Mouse (Mus musculus): ENCODE measurements at regions not wholly inside any gene's neighbourhood (a gene's known extent, or its start where the extent isn't known, plus 50 kb on each side); places are given as distances from the start of the nearest gene placed in this dataset.

DNA sequence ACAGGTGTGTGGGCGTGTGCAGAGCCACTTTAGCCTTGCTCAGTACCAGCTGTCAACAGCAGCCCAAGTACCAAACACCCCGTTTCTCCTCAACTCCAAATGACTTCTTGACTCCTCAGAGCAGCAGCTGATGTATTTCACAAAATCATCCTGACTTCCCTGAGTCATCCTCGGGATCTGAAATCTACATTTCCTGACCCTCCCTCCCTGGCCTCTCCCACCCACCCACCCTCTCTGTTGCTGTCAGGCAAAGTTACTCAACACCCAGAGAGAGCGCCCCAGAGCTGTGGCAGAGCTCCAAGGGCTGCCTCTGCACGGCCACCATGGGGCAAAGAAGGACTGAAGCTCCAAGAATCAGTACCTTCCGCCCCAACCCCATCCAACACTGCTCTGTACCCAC lies 83.5 kb upstream of the Cyp1b1 start:
- H3K9me3 ChIP-seq, result no peaks in the 10 kb centered on the region
- no peaks in the 10 kb centered on the region for H3K4me1 ChIP-seq
- no peak for ATAC-seq (ENCODE audit: insufficient number of reproducible peaks, insufficient read depth, low FRiP score, low TSS enrichment, low read depth)
- no peak overlapping the region for H3K27ac ChIP-seq
- no peak overlapping the region for H3K4me3 ChIP-seq
- WGBS, result 89% methylated on average over 6 of the region's 6 CpGs
- no peak overlapping the region for H3K4me2 ChIP-seq
- no peaks in the 10 kb centered on the region for H3K27me3 ChIP-seq
- no peak overlapping the region for H3K9ac ChIP-seq
- no peaks in the 10 kb centered on the region for H3K36me3 ChIP-seq

DNA sequence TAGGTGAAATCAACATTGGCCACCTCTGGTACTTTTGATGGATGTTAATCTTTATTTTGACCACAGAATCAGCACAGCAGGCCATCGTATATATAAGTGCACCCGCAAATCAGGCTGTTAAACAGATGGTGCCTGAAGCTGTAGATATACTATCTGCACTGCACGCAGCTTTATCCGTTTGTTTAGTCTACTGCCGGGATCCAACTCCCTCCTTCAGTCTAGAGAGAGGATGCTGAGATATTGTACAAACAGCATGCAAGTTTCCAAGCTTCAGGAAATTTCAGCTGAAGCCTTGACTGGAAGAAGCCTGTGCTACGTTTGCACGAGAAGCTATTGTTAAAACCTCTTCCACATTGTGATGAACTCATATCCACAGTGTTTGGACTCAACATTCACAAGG lies 75.3 kb upstream of the Cyp1b1 start:
- Histone ChIP-seq H3K27ac (no peak overlapping the region), H3K9me3 (peaks cover 3% of the 10 kb centered on the region; the same call in 1 of the 2 replicates), H3K4me1 (no peaks in the 10 kb centered on the region), H3K4me3 (no peak overlapping the region), H3K4me2 (no peak overlapping the region), H3K27me3 (no peaks in the 10 kb centered on the region), H3K36me3 (no peaks in the 10 kb centered on the region), H3K9ac (no peak overlapping the region)
- 66% methylated on average over 7 of the region's 7 CpGs for WGBS
- no peak for ATAC-seq (ENCODE audit: insufficient number of reproducible peaks, insufficient read depth, low FRiP score, low TSS enrichment, low read depth)

DNA sequence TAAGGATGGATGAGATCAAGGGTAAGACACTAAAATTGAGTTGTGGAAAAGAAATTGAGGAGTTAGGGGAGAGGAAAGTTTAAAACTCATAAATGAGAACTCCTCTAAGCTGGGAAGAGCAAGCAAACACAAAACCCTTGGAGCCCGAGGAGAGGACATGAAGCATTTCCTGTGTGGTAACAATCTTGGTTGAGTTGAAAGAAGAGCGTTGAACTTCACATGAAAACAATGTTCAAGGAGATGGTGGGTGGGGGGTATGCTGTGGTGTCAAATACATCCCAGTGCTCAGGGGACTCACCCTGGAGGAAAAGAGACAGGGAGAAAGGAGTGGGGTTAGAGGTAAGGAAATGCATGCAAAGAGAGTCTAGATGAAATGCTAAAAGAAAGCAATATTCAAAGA lies 72.3 kb upstream of the Cyp1b1 start:
- no peaks in the 10 kb centered on the region for H3K36me3 ChIP-seq
- ATAC-seq (ENCODE audit: insufficient number of reproducible peaks, insufficient read depth, low FRiP score, low TSS enrichment, low read depth), result no peak
- no peak overlapping the region for H3K4me2 ChIP-seq
- H3K9ac ChIP-seq, result no peak overlapping the region
- H3K4me3 ChIP-seq, result no peak overlapping the region
- no peaks in the 10 kb centered on the region for H3K4me1 ChIP-seq
- H3K27ac ChIP-seq, result no peak overlapping the region
- 79% methylated on average over 2 of the region's 2 CpGs for WGBS
- peaks cover 3% of the 10 kb centered on the region; the same call in 1 of the 2 replicates for H3K9me3 ChIP-seq
- no peaks in the 10 kb centered on the region for H3K27me3 ChIP-seq

DNA sequence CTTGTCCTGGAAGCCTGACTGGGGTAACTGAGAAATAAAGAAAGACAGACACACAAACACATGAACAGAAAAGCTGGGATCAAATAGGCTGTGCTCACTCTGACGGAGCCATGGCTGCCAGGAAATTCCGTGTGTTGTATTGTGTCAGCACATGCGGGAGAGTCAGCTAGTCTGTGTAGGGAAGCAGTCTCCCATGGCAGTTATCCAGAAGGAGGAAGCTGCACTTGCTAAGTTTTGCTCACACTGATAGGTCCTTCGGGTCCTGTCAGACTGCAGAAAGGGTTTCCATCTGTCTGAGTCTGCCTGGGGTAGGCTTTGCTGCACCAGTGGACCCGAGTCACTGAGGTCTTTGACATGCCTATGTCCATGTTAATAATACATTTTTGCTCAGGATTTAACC lies 71.8 kb upstream of the Cyp1b1 start:
- ATAC-seq (ENCODE audit: insufficient number of reproducible peaks, insufficient read depth, low FRiP score, low TSS enrichment, low read depth), result no peak
- Histone ChIP-seq H3K27me3 (no peaks in the 10 kb centered on the region), H3K27ac (no peak overlapping the region), H3K4me1 (no peaks in the 10 kb centered on the region), H3K4me3 (no peak overlapping the region), H3K9ac (no peak overlapping the region), H3K4me2 (no peak overlapping the region), H3K36me3 (no peaks in the 10 kb centered on the region), H3K9me3 (peaks cover 3% of the 10 kb centered on the region; the same call in 1 of the 2 replicates)
- WGBS, result 80% methylated on average over 5 of the region's 5 CpGs

DNA sequence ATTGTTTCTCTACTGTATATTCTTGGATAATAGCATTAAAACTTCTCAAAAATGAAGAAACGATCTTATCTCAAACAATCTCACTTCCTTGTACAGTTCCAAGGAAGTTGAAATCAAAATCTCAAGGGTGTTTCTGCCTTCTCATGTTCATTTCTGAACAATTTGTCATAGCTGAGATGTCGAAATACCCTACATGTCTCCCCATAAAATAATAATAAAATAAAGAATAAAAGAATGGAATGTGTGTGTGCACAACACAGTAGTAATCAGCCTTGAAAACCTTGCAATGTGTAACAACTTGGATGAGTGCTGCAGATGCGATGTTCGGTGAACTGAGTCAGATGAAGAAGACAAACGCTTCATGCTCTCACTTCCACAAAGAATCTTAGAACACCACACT lies 71.4 kb upstream of the Cyp1b1 start:
- no peaks in the 10 kb centered on the region for H3K4me1 ChIP-seq
- 88% methylated on average over 5 of the region's 5 CpGs for WGBS
- ATAC-seq (ENCODE audit: insufficient number of reproducible peaks, insufficient read depth, low FRiP score, low TSS enrichment, low read depth), result no peak

DNA sequence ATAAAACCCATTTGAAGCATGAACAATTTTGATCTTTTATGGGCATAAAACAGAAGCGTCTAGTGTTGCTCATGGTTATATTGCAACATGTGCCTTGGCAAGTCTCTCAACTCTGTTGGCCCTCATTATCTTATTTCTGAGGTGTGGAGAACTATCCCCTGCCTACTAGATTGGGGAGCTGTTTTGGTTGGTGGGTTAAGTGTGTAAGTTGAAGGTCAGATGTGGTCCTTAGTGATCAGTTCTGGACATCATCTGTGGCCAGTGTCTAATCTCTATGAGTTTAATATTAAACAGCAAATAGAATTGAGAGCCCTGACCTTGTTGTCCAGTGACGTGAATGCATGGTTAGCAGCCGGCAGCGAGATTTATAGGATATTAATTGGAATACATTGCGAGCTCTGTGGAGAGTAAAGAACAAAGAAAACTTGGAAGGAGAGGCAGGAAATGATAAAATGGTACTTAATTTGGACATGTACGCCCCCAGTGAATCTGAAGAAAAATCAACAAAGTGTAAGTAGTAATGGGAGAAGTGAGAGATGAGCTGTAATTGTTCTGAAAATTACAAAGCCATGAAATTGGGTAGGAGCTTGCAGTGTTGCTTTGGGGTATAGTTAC lies 69.5 kb upstream of the Cyp1b1 start:
- H3K9ac ChIP-seq, result no peak overlapping the region
- H3K4me3 ChIP-seq, result no peak overlapping the region
- H3K4me2 ChIP-seq, result no peak overlapping the region
- WGBS, result 84% methylated on average over 6 of the region's 6 CpGs
- H3K27ac ChIP-seq, result no peak overlapping the region
- no peaks in the 10 kb centered on the region for H3K4me1 ChIP-seq
- H3K36me3 ChIP-seq, result no peaks in the 10 kb centered on the region
- no peaks in the 10 kb centered on the region for H3K27me3 ChIP-seq
- H3K9me3 ChIP-seq, result peaks cover 9% of the 10 kb centered on the region
- no peak for ATAC-seq (ENCODE audit: insufficient number of reproducible peaks, insufficient read depth, low FRiP score, low TSS enrichment, low read depth)

More for the DNA sequence above, 71.4 kb upstream of the Cyp1b1 start:
- H3K27me3 ChIP-seq, result no peaks in the 10 kb centered on the region
- H3K9me3 ChIP-seq, result peaks cover 3% of the 10 kb centered on the region; the same call in 1 of the 2 replicates
- H3K36me3 ChIP-seq, result no peaks in the 10 kb centered on the region
- no peak overlapping the region for H3K4me3 ChIP-seq
- H3K27ac ChIP-seq, result no peak overlapping the region
- H3K9ac ChIP-seq, result no peak overlapping the region
- no peak overlapping the region for H3K4me2 ChIP-seq

DNA sequence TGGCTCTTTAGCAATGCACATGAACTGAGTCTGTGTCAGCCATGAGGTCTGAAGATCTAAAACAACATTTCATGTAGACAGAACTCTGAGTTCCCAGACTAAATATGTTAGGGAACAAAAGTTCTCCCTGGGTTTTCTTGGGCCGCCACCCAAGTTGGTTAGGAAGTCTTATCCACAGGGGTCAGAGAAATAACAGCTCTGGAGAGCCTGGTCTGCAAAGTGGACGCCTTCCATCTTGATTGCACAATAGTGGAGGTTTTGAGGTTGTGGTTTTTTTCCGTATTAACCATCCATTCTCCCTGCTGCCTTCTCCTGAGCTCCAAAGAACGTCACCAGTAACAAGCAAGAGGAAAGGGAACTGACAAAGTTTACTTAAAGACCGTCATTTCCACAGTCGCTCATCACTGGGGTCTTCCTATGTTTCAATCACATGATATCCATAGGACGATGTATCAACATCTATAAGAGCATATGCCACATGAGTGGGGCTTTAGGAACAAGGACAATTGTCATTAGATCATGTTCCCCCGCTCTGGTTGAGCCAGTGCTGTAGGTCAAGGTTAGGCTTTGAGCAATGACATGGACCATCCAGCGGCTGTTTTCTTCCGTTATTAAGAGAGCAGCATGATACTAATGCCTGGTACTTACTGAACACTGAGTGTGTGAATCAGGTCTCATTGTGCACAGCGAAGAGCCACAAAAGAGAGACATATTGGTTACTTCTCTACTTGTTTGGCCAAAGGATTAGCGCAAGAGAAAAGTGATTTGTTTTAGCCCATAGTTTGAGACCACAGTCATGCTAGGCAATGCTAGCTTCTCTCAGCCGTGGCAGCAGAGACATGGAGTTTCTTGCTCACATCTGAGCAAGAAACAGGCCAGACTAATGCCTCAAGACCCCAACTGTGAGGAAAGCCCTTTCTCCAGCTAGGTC lies 67.1 kb upstream of the Cyp1b1 start:
- H3K4me3 ChIP-seq, result no peak overlapping the region
- WGBS, result 90% methylated on average over 13 of the region's 13 CpGs
- H3K27ac ChIP-seq, result no peak overlapping the region
- no peaks in the 10 kb centered on the region for H3K36me3 ChIP-seq
- H3K9ac ChIP-seq, result no peak overlapping the region
- H3K4me2 ChIP-seq, result no peak overlapping the region
- peaks cover 9% of the 10 kb centered on the region for H3K9me3 ChIP-seq
- ATAC-seq (ENCODE audit: insufficient number of reproducible peaks, insufficient read depth, low FRiP score, low TSS enrichment, low read depth), result no peak
- H3K27me3 ChIP-seq, result no peaks in the 10 kb centered on the region
- H3K4me1 ChIP-seq, result no peaks in the 10 kb centered on the region

DNA sequence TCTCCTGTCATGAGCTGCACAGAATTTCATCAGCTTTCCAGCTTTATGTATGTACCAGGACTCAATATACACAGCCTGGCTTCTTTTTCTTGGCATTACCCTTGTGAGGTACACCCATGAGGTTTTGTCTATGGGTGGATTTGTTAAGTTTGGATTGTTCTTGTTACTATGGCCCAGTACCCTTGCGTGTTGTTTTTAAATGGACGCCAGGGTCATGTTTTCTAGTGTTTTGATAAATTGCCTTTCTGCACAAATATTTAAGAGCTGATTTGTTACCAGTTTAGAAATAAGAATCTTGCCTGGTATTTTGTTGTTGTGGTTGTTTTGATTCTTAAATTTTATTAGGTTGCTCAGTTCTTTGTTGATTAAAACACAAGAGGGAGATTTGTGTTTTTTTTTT lies 66.4 kb upstream of the Cyp1b1 start:
- no peaks in the 10 kb centered on the region for H3K4me1 ChIP-seq
- H3K4me2 ChIP-seq, result no peak overlapping the region
- H3K36me3 ChIP-seq, result no peaks in the 10 kb centered on the region
- no peak overlapping the region for H3K9ac ChIP-seq
- ATAC-seq (ENCODE audit: insufficient number of reproducible peaks, insufficient read depth, low FRiP score, low TSS enrichment, low read depth), result no peak
- peaks cover 6% of the 10 kb centered on the region for H3K9me3 ChIP-seq
- no peak overlapping the region for H3K4me3 ChIP-seq
- WGBS, result 86% methylated on average over 2 of the region's 2 CpGs
- H3K27ac ChIP-seq, result no peak overlapping the region
- no peaks in the 10 kb centered on the region for H3K27me3 ChIP-seq

DNA sequence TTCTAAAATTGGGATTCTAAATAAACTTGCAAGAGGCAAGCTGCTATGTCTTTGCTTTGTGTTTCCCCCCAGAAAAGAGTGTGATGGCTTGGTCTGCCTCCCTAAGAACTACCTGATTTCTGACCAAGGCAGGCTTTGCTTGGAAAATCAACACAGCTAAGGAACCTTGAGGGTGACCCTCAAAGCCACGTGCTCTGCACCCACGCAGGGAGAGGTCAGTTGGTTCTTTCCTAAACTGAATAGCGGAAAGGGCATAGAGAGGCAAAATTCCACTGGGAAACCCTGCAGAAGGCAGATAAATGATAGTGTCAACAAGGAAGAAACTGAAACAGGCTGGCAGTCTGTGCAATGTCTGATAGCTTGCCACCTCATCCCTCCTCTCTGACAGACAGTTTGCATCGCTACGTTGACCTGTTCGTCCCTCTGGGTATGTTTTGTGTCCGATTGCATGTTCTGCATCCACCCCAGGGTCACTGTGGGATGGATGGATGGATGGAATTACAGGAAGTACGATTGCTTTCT lies 63.1 kb upstream of the Cyp1b1 start:
- 80% methylated on average over 8 of the region's 8 CpGs for WGBS
- no peak overlapping the region for H3K27ac ChIP-seq

DNA sequence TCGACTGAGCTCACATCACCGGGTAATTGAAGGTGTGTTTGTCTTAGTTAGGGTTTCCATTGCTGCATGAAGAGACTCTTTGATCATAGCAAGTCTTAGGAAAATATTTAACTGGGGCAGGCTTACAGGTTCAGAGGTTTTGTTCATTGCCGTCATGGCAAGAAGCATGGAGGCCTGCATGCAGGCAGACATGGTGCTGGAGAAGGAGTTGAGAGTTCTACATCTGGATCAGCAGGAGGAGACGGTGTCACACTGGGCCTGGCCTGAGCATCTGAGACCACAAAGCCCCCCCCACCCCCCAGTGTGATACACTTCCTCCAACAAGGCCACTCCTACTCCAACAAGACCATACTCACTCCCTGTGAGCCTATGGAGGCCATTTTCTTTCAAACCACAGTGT lies 61.3 kb upstream of the Cyp1b1 start:
- 82% methylated on average over 4 of the region's 4 CpGs for WGBS
- H3K4me2 ChIP-seq, result no peak overlapping the region
- peaks cover 7% of the 10 kb centered on the region; the same call in 1 of the 2 replicates for H3K4me1 ChIP-seq
- no peaks in the 10 kb centered on the region for H3K27me3 ChIP-seq
- H3K36me3 ChIP-seq, result no peaks in the 10 kb centered on the region
- no peak overlapping the region for H3K9ac ChIP-seq
- no peak overlapping the region for H3K27ac ChIP-seq
- peaks cover 6% of the 10 kb centered on the region for H3K9me3 ChIP-seq
- H3K4me3 ChIP-seq, result no peak overlapping the region
- ATAC-seq (ENCODE audit: insufficient number of reproducible peaks, insufficient read depth, low FRiP score, low TSS enrichment, low read depth), result no peak

More for the DNA sequence above, 63.1 kb upstream of the Cyp1b1 start:
- H3K9ac ChIP-seq, result no peak overlapping the region
- no peaks in the 10 kb centered on the region for H3K27me3 ChIP-seq
- no peak overlapping the region for H3K4me3 ChIP-seq
- no peak for ATAC-seq (ENCODE audit: insufficient number of reproducible peaks, insufficient read depth, low FRiP score, low TSS enrichment, low read depth)
- peaks cover 6% of the 10 kb centered on the region for H3K9me3 ChIP-seq
- H3K36me3 ChIP-seq, result no peaks in the 10 kb centered on the region
- no peak overlapping the region for H3K4me2 ChIP-seq
- no peaks in the 10 kb centered on the region for H3K4me1 ChIP-seq

DNA sequence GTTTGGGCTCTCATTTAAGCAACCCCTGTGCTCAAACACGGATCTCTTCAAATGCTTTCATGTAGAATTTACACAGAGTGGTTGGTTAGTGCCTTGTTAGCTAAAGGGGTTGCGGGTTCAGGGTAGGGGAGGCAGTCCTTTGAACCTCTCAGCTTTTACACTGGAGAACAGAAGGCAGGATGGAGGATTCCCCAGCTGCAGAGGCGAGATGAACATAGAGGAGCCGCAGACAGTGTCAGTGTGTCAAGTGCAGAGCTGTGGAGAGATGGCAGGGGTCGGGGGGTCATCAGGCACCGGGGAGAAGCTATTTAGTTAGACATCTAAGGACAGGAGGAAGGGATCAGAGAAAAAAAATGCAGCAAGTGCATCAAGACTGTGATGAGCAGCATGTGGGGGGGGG lies 60.4 kb upstream of the Cyp1b1 start:
- peaks cover 9% of the 10 kb centered on the region; the same call in 1 of the 2 replicates for H3K4me1 ChIP-seq
- no peaks in the 10 kb centered on the region; the same call in 1 of the 2 replicates for H3K27me3 ChIP-seq
- H3K36me3 ChIP-seq, result no peaks in the 10 kb centered on the region
- no peak overlapping the region for H3K9ac ChIP-seq
- no peak overlapping the region for H3K27ac ChIP-seq
- H3K4me3 ChIP-seq, result no peak overlapping the region
- 60% methylated on average over 6 of the region's 6 CpGs for WGBS
- H3K9me3 ChIP-seq, result peaks cover 2% of the 10 kb centered on the region; the same call in 1 of the 2 replicates
- H3K4me2 ChIP-seq, result no peak overlapping the region
- ATAC-seq (ENCODE audit: insufficient number of reproducible peaks, insufficient read depth, low FRiP score, low TSS enrichment, low read depth), result no peak

DNA sequence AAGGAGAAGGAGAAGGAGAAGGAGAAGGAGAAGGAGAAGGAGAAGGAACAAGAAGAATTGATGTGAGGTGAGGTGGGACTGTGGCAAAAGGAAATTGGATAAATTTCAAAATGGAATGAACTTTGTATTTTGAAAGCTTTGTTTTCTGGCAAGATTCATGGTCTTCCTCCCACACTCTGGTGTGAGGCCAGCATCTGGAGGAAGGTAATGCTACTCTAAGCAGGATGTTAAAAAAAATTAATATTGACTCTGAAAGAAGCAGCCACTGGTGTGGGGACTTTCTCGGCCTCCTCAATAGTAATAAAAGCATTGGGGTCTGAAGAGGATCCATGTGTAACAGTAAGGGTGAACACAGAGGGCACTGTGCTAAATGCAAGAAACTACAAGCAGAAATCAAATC lies 59.4 kb upstream of the Cyp1b1 start:
- WGBS, result 78% methylated on average over 1 of the region's 1 CpGs
- Histone ChIP-seq H3K4me1 (peaks cover 9% of the 10 kb centered on the region; the same call in 1 of the 2 replicates), H3K4me2 (no peak overlapping the region), H3K27me3 (peaks cover 5% of the 10 kb centered on the region; the same call in 1 of the 2 replicates), H3K36me3 (no peaks in the 10 kb centered on the region), H3K9ac (no peak overlapping the region), H3K4me3 (no peak overlapping the region), H3K9me3 (no peaks in the 10 kb centered on the region), H3K27ac (no peak overlapping the region)
- no peak for ATAC-seq (ENCODE audit: insufficient number of reproducible peaks, insufficient read depth, low FRiP score, low TSS enrichment, low read depth)

All from embryonic facial prominence, embryonic 13.5 days (tissue).